Mouse (Mus musculus): ENCODE measurements around the gene Omd.

GRCm38 (mm10) chr13:49623216-49623615 lies 41.0 kb downstream of the Omd start:
- TF ChIP-seq CTCF (IDR thresholded peaks at IDR 0.05; ENCODE audit: insufficient read depth, low read length) (no peak), POLR2A (IDR thresholded peaks at IDR 0.05; ENCODE audit: borderline replicate concordance, extremely low read depth, low read depth, low read length) (no peak)

Measured in lung, adult 2 months (tissue).